Mouse (Mus musculus) E14TG2a.4 (cell line): ENCODE measurements at regions not wholly inside any gene's neighbourhood (a gene's known extent, or its start where the extent isn't known, plus 50 kb on each side); places are given as distances from the start of the nearest gene placed in this dataset.

ENCODE experiments used
- CTCF ChIP-seq: conservative IDR thresholded peaks from 2 replicates; pipeline ENCODE4 v1.5.1; 2014; ENCODE audit warnings: low read length
- NANOG ChIP-seq: IDR thresholded peaks from 2 replicates; pipeline ENCODE4 v1.6.1; 2014; ENCODE audit warnings: borderline replicate concordance, low read length, mixed read lengths
- POU5F1 ChIP-seq: IDR thresholded peaks from 2 replicates; pipeline ENCODE4 v1.6.1; 2014; ENCODE audit warnings: low read length, borderline replicate concordance

DNA sequence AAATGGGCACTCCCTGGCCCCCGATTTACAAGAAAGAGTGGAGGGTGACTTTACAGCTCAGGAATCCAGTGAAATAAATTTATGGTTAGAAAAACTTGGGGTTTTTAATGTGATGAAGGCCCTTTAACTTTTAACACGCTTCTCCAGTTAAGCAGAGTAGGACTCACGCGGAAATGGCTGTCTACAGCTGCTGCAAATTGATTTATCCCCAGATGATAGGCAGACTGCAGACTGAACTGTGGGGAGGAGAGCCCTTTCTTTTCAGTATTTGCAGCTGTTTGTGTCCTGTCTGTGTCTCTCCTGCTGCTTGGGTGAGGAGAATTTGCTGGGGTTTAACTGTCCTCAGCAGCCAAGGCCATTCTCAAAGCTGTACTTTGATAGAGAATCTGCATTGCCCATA lies 132.0 kb upstream of the Mki67 start:
- TF ChIP-seq POU5F1, result no peak
- no peak for TF ChIP-seq CTCF
- TF ChIP-seq NANOG, result no peak
